Mouse (Mus musculus) embryonic facial prominence, embryonic 15.5 days (tissue): Measurements from ENCODE around the gene 1810010H24Rik. TPM values are rescaled to one million over a fixed set of nuclear protein-coding genes. Genes with fewer than 3 reads are reported as not detected.

Source experiments
- ATAC-seq: fragments of 200-750 bp; cut with Nextera tagmentation; 2 replicates; pipeline ENCODE4 v1.8.0; 2017; ENCODE audit warnings: low read depth, moderate TSS enrichment; ENCODE audit not compliant: insufficient number of reproducible peaks, low FRiP score, low TSS enrichment
- H3K27ac ChIP-seq: fragments of 300-500 bp; sonication (generic); replicated peaks from 2 replicates; pipeline ENCODE4 v1.5.1; 2015; ENCODE audit warnings: mild to moderate bottlenecking, inconsistent platforms
- H3K27me3 ChIP-seq: fragments of 300-500 bp; sonication (generic); 2 replicates; pipeline ENCODE4 v1.6.1; 2015; ENCODE audit warnings: inconsistent platforms
- H3K36me3 ChIP-seq: fragments of 300-500 bp; sonication (generic); 2 replicates; pipeline ENCODE4 v1.6.1; 2015; ENCODE audit warnings: mild to moderate bottlenecking, inconsistent platforms
- H3K4me1 ChIP-seq: fragments of 300-500 bp; sonication (generic); 2 replicates; pipeline ENCODE4 v1.6.1; 2015; ENCODE audit warnings: inconsistent platforms
- H3K4me2 ChIP-seq: fragments of 300-500 bp; sonication (generic); replicated peaks from 2 replicates; pipeline ENCODE4 v1.6.1; 2015; ENCODE audit warnings: mild to moderate bottlenecking, inconsistent platforms
- H3K4me3 ChIP-seq: fragments of 300-500 bp; sonication (generic); replicated peaks from 2 replicates; pipeline ENCODE4 v1.5.1; 2015; ENCODE audit warnings: mild to moderate bottlenecking, inconsistent platforms
- H3K9ac ChIP-seq: fragments of 300-500 bp; sonication (generic); 2 replicates; pipeline ENCODE4 v1.6.1; 2015; ENCODE audit warnings: inconsistent platforms
- H3K9me3 ChIP-seq: fragments of 300-500 bp; sonication (generic); replicated peaks from 2 replicates; pipeline ENCODE4 v1.6.1; 2016; ENCODE audit warnings: inconsistent platforms
- WGBS: fragments of 180-500 bp; shearing (Covaris S2); methylation state at CpG from one replicate; pipeline ENCODE4 v1.1.7; 2015; 5-methylcytosine and 5-hydroxymethylcytosine counted together
- polyA plus RNA-seq: library from polyadenylated mRNA; unstranded; fragments of >200 nt; fragmentation: Nextera tagmentation; extraction: Ambion mirVana; gene quantifications from 2 replicates; pipeline ENCODE4 v1.2.1, GENCODE M21; 2015

1810010H24Rik gene
- polyA plus RNA-seq, 1 experiment from 2014 or later = 4.7 TPM

DNA sequence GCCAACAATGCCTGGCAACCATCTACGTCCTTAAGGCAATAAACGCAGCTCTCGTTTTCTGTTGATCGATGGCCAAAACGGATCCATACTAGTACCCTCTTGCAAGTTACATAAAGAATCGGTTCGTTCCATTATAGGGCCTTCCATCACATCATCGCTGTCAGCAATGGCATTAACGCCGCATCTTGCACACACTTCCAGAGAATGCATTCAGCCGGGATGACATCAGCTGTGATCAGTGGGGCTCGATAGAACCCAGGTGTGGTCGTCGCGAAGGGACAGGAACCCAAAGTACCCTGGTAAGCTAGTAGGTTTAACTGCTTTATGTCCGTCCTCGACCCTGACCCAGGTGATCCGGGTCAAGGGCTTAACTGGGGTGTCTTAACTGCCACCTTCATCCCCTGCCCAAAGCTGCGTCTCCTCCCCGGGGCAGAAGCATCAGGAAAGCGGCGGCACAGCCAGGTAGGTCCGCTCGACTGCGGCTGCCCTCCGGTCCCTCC lies 26.8 kb upstream of the 1810010H24Rik start:
- H3K9ac ChIP-seq = peak overlapping the region; percentile 37
- H3K4me1 ChIP-seq = 0 out of 2 replicates have a peak, but pooled peaks cover 8% of the 10 kb centered on the region
- peak overlapping the region; percentile 90 for H3K4me3 ChIP-seq
- ATAC-seq = peak; percentile 16; the same call in 1 of the 2 replicates
- no peaks in the 10 kb centered on the region for H3K27me3 ChIP-seq
- peak overlapping the region; percentile 70 for H3K27ac ChIP-seq
- peak overlapping the region; percentile 57 for H3K4me2 ChIP-seq
- under 1% methylated on average over 26 of the region's 26 CpGs for WGBS
- H3K36me3 ChIP-seq = peaks cover 25% of the 10 kb centered on the region
- no peaks in the 10 kb centered on the region for H3K9me3 ChIP-seq

DNA sequence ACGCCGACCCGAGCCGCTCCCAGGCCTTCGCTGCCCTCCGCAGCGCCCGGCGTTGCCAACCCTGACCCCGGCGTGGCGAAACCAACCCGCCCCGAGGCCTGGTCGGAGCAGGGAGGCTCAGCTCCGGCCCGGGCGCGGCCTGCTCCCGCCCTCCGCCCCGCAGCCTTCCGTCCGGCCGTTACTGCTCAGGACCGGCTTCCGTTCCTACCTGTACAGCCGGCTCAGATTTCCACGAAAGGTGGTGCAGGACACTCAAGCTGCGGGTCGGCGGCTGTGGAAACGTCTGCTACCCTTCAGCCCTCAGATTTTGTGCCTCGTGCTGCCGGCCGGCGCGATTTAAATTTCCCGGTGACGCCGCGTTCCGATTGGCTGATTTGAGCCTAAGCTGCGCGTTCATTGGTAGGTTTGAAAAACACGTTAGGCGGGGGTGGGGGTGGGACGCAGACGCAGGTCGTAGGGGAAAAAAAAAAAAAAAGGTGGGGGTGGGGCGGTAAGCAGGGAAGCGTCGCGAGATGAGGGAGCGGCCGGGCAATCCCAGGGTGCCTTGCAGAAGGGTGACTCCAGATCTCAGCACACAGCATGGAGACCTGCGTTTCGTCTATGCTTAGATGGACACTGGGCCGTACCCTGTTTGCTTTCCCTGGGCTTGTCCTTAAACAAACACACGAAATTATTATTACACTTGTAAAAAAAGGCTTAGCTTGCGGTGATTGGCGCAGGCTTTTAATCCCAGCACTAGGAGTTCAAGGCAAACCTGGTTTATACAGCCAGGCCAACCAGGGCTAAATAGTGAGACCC lies 26.1 kb upstream of the 1810010H24Rik start, which contains the start of gene Kpna2:
Gene Kpna2, minus strand, starts transcription at position 391 of the 798 bp plus-strand sequence.
- ATAC-seq = peak; percentile 92
- Histone ChIP-seq H3K4me1 (0 out of 2 replicates have a peak, but pooled peaks cover 8% of the 10 kb centered on the region), H3K27me3 (no peaks in the 10 kb centered on the region), H3K9ac (peak within 1 kb of the TSS; percentile 59), H3K9me3 (no peaks in the 10 kb centered on the region), H3K4me2 (peak within 1 kb of the TSS; percentile 57), H3K36me3 (peaks cover 20% of the 10 kb centered on the region), H3K4me3 (peak within 1 kb of the TSS; percentile 90), H3K27ac (peak within 1 kb of the TSS; percentile 74)
- WGBS = under 1% methylated on average over 61 of the region's 62 CpGs

DNA sequence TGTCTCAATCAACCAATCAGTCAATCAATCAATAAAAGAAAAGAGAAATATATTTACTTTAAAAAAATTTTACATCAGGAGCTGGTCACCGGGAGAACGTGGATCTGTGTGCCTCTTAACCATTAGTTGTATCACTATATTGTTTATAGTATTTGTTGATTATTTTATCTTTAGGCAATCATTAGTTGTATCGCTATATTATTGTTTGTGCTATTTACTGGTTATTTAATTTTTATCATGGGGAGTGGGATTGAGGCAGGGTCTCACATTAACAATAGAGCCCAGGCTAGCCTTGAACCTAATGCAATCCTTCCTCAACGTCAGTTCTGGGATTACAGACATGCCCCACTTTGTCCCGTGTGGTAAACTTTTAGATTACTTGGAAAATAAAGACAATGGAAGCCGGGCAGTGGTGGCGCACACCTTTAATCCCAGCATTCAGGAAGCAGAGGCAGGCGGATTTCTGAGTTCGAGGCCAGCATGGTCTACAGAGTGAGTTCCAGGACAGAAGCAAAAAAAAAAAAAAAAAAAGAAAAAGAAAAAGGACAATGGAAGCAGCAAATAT lies 25.4 kb upstream of the 1810010H24Rik start:
- Histone ChIP-seq H3K4me3 (peak overlapping the region; percentile 90), H3K4me1 (0 out of 2 replicates have a peak, but pooled peaks cover 8% of the 10 kb centered on the region), H3K9ac (peak overlapping the region; percentile 59), H3K36me3 (peaks cover 13% of the 10 kb centered on the region), H3K27ac (peak overlapping the region; percentile 74), H3K4me2 (peak overlapping the region; percentile 57), H3K9me3 (no peaks in the 10 kb centered on the region), H3K27me3 (no peaks in the 10 kb centered on the region)
- no peak for ATAC-seq
- 81% methylated on average over 9 of the region's 9 CpGs for WGBS

DNA sequence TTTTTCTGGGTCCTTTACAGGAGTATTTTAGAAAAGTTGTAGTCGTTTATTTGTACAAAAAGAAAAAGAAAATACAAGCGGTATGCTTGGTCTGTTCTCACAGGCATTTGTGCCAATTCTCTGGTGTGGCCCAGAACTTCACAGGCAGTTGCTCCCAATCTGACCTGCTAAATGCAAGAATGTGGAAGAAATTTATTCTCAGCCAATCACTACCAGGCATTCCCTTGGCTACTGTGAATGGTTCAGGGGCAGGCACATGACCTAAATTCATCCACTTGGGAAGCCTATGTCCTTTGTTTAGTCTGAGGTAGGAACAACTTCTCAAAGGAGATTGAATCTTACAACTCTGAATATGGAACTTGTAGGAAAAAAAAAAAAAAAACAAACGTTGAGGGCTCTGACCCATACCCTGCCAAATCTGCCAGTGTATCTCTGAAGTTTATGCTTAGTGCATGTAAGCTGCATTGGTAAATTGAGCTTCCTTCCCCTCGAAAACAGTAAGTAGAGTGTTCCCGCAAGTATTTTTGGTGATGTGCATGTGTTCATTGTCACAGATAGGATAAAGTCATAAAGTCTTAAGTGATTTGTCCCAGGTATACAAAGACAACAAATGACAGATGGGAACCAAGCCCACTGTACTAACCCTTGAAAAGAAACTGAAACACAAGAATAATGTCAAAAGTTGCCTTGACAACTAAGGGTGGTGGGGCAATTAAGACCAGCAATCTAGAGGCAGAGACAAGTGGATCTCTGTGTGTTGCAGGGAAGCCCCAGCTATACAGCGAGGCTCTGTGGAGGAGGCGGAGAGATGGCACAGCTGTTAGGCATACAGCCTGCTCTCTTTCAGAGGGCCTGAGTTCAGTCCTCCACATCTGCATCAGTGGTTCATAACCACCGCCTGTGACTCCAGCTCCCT lies 23.5 kb upstream of the 1810010H24Rik start:
- no peak overlapping the region for H3K27ac ChIP-seq
- H3K4me2 ChIP-seq = no peak overlapping the region
- ATAC-seq = no peak
- H3K4me1 ChIP-seq = 0 out of 2 replicates have a peak, but pooled peaks cover 8% of the 10 kb centered on the region
- H3K27me3 ChIP-seq = no peaks in the 10 kb centered on the region
- no peak overlapping the region for H3K9ac ChIP-seq
- WGBS = 37% methylated on average over 8 of the region's 8 CpGs
- H3K36me3 ChIP-seq = no peaks in the 10 kb centered on the region
- no peak overlapping the region for H3K4me3 ChIP-seq
- no peaks in the 10 kb centered on the region for H3K9me3 ChIP-seq

DNA sequence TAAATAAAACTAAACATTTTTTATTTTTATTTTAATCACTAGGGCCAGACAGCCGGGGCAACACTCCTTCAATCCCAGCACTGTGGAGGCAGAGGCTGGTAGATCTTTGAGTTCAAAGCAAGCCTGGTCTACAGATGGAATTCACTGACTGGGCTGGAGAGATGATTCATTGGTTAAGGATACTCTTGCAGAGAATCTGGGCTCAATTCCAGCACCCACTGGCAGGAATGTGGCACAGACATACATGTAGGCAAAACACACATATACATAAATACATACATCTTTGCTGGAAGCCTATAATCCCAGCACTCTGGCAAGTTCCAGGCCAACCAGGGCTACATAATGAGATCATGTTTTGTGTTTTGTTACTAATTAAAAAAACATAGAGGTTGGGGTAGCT lies 19.9 kb upstream of the 1810010H24Rik start:
- H3K4me1 ChIP-seq = no peaks in the 10 kb centered on the region
- no peak overlapping the region for H3K4me2 ChIP-seq
- 77% methylated on average over 1 of the region's 1 CpGs for WGBS

DNA sequence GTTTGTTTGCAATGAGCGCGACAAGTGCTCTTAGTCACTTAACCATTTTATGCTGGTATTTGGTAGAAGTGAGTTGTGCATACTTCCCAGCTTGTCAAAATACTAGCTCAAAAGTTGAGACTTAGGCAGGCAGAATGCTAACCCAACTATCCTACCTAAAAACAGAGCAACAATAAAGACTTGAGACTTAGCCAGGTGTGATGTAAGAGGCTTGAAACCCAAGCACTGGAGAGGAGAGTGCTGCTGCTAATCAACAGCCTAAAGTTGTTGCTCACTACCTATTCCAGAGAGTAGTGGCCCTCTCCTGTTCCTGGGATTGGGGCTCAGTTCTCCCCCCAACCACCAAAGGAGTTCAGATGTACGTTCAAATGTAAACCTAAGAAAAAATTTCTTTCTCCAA lies 15.0 kb upstream of the 1810010H24Rik start:
- peaks cover 9% of the 10 kb centered on the region for H3K4me1 ChIP-seq
- no peaks in the 10 kb centered on the region for H3K36me3 ChIP-seq
- no peak for ATAC-seq
- WGBS = 94% methylated on average over 3 of the region's 3 CpGs
- no peak overlapping the region for H3K9ac ChIP-seq
- H3K4me3 ChIP-seq = no peak overlapping the region
- H3K9me3 ChIP-seq = no peaks in the 10 kb centered on the region
- H3K27me3 ChIP-seq = no peaks in the 10 kb centered on the region
- no peak overlapping the region for H3K27ac ChIP-seq
- H3K4me2 ChIP-seq = no peak overlapping the region

More for the DNA sequence above, 19.9 kb upstream of the 1810010H24Rik start:
- Histone ChIP-seq H3K9ac (no peak overlapping the region), H3K4me3 (no peak overlapping the region), H3K36me3 (no peaks in the 10 kb centered on the region), H3K27ac (no peak overlapping the region), H3K9me3 (no peaks in the 10 kb centered on the region), H3K27me3 (no peaks in the 10 kb centered on the region)
- ATAC-seq = no peak

DNA sequence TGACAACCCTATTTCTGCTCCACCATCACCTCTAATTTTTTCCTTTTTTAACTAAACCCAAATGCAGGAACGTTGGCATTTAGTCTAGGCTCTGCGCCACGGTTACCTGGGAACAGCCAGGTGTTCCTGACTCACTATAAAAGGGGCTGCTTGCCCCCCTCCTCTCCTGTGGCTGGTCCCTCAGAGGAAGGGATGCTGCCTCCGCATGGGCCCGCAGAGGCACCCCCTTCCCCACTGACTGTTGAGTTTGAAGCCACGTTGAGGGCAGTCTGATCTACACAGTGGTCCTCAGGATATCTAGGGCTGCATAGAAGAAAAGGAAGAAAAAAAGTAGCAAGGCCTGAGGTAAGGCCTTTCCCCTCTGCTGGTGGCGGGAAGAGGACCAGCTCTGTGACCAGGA lies 14.3 kb upstream of the 1810010H24Rik start:
- Histone ChIP-seq H3K4me3 (no peak overlapping the region), H3K4me2 (0 out of 2 replicates have a peak overlapping the region, but pooled peaks have one; percentile 53)
- 72% methylated on average over 7 of the region's 7 CpGs for WGBS

DNA sequence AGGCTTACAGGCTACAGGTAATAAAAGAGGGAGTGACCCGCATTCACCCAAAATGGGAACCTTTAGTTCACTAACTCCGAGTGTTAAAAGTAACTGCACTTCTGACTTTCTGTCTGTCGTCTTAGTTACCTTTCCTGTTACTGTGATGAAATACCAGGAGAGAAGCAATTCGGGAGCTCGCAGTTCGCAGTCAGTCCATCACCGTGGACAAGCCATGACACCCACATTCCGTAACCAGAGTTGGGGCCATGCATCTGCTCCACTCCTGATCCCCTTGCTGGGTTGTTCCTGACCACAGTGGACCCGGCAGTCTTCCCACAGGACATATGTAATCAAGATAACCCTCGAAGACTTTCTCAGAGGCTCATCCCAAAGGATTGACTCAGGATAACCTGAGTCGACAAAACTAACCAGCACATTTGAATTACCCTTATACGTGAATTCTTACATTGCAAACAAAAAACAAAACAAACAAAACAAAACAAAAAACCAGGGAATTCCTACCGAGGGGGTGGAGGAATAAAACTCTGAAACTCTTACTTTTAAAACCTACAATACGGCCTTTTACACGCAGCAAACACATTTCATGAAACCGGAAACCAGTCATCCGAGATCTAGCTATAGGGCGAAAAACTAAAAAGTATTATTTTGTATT lies 13.7 kb upstream of the 1810010H24Rik start:
- ATAC-seq = no peak
- Histone ChIP-seq H3K4me3 (peak overlapping the region; percentile 60), H3K9ac (peak overlapping the region; percentile 67), H3K27me3 (no peaks in the 10 kb centered on the region), H3K4me2 (peak overlapping the region; percentile 53), H3K36me3 (no peaks in the 10 kb centered on the region), H3K4me1 (peaks cover 9% of the 10 kb centered on the region), H3K9me3 (no peaks in the 10 kb centered on the region), H3K27ac (peak overlapping the region; percentile 98)
- 21% methylated on average over 18 of the region's 18 CpGs for WGBS

More for the DNA sequence above, 14.3 kb upstream of the 1810010H24Rik start:
- Histone ChIP-seq H3K27me3 (no peaks in the 10 kb centered on the region), H3K9me3 (no peaks in the 10 kb centered on the region), H3K4me1 (peaks cover 9% of the 10 kb centered on the region), H3K36me3 (no peaks in the 10 kb centered on the region), H3K27ac (0 out of 2 replicates have a peak overlapping the region, but pooled peaks have one; percentile 98), H3K9ac (no peak overlapping the region)
- ATAC-seq = no peak

DNA sequence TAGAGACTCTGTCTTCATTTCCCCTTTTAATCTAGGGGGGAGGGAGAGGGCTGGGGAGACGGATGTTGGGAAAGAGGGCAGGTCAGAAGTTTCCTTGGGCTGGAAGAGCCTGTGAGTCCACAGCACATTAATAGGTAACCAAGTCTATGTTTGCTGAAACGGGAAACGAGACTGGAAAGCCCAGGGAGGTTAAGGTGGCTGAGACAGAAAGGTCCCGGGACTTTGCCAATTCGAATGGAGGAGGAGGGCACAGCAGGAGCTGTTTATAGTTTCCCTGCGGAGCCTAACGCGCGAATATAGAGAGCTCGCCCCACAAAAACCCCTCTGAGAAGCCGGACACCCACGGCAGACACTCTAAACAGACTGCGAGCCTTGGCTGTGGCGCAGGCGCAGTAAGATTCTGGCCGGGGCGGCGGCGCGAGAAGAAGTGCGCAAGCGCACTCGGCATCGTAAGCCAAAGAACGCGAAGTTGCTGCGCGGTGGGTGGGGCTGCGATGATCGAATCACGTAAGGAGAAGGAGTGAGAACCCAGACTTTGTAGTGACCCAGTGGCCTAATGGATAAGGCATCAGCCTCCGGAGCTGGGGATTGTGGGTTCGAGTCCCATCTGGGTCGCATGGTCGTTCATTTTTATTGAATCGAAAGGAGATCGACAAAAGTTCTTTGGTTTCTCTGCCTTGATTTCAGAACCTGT lies 13.0 kb upstream of the 1810010H24Rik start:
- H3K4me3 ChIP-seq = peak overlapping the region; percentile 60
- ATAC-seq = peak; percentile 92
- H3K27me3 ChIP-seq = no peaks in the 10 kb centered on the region
- H3K4me2 ChIP-seq = peak overlapping the region; percentile 53
- peak overlapping the region; percentile 98 for H3K27ac ChIP-seq
- no peaks in the 10 kb centered on the region for H3K36me3 ChIP-seq
- WGBS = under 1% methylated on average over 37 of the region's 37 CpGs
- H3K4me1 ChIP-seq = peaks cover 9% of the 10 kb centered on the region
- peak overlapping the region; percentile 67 for H3K9ac ChIP-seq
- no peaks in the 10 kb centered on the region for H3K9me3 ChIP-seq

DNA sequence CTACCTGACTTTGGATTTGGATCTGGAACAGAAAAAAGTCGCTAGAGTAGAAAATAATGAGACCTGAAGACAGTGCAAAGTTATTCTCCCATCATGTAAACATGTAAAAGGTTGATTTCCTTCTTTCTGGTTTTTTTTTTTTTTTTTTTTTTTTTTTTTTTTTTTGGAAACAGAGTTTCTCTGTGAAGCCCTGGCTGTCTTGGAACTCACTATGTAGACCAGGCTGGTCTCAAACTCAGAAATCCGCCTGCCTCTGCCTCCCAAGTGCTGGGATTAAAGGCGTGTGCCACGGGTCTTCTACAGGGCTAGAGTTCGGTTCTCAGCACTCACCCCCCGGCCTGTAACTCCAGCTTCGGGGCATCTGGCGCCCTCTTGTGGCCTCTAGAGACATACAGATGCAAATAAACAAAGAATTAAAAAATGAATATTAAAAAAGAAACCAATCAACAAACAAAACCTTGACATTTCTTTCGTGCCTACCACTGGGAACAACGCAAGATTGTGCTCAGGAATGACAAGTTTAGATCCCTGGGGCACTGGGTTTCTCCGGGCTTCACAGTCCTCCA lies 11.4 kb upstream of the 1810010H24Rik start:
- Histone ChIP-seq H3K4me3 (no peak overlapping the region), H3K36me3 (no peaks in the 10 kb centered on the region), H3K4me2 (no peak overlapping the region), H3K27me3 (no peaks in the 10 kb centered on the region), H3K27ac (no peak overlapping the region), H3K9ac (no peak overlapping the region), H3K9me3 (no peaks in the 10 kb centered on the region), H3K4me1 (peaks cover 9% of the 10 kb centered on the region)
- no peak for ATAC-seq
- WGBS = 72% methylated on average over 11 of the region's 11 CpGs
